Mouse (Mus musculus) adipose tissue, adult 10 weeks (tissue): Measurements from ENCODE around the gene Lmbrd2. TPM values are rescaled to one million over a fixed set of nuclear protein-coding genes. Genes with fewer than 3 reads are reported as not detected.

Experiments used
- polyA plus RNA-seq: library from polyadenylated mRNA; stranded (reverse); fragments of 350-450 nt; fragmentation: Illumina TruSeq; extraction: RNeasy Lipid Tissue Mini Kit (QIAGEN cat#74804); gene quantifications from one replicate; pipeline ENCODE4 v1.2.3, GENCODE M21; 2014; ENCODE audit warnings: low read depth, low replicate concordance

Lmbrd2 gene
- 11.7 TPM for polyA plus RNA-seq

GRCm38 (mm10) chr15:9140252-9140680 lies at the start of gene Lmbrd2:
TSS of gene Lmbrd2 (plus strand) at chr15:9140550.

GRCm38 (mm10) chr15:9155325-9155724 lies 15.0 kb downstream of the Lmbrd2 start, which contains the start of gene Skp2:
TSS of gene Skp2 (minus strand) at chr15:9155425.

Other genes starting within 250 kb of the Lmbrd2 start
- 2.9 TPM for gene Ranbp3l, start 172.6 kb upstream of the Lmbrd2 start, polyA plus RNA-seq
- 32.4 TPM for gene Nadk2, start 69.3 kb upstream of the Lmbrd2 start, polyA plus RNA-seq
- gene Skp2, start 14.9 kb downstream of the Lmbrd2 start, polyA plus RNA-seq = 5.2 TPM
- gene Ugt3a1, start 136.3 kb downstream of the Lmbrd2 start, polyA plus RNA-seq = 0.65 TPM
- 0.29 TPM for gene Ugt3a2, start 195.0 kb downstream of the Lmbrd2 start, polyA plus RNA-seq